Mouse (Mus musculus) liver, adult 2 months (tissue): ENCODE results near the gene Gk5. TPM values are rescaled to one million over a fixed set of nuclear protein-coding genes. Genes with fewer than 3 reads are reported as not detected.
"Not testable (repeated sequence)": the region's sequence is repeated elsewhere in the genome, so short reads cannot be mapped to it uniquely, and the experiment has no call there.

Experiments used
- DNase-seq: peaks from one replicate; pipeline ENCODE4 v3.0.0-alpha.2; 2011; ENCODE audit warnings: low read depth, low spot score; ENCODE audit errors: extremely low read depth
- H3K27ac ChIP-seq: fragments of 200-500 bp; replicated peaks from 2 replicates; pipeline ENCODE4 v1.5.1; 2012; ENCODE audit warnings: low read depth, mild to moderate bottlenecking, control low read depth, inconsistent platforms, low read length; ENCODE audit not compliant: insufficient read depth
- H3K27me3 ChIP-seq: fragments of 200-500 bp; 2 replicates; pipeline ENCODE4 v1.6.1; 2012; ENCODE audit warnings: mild to moderate bottlenecking, moderate library complexity, low read length, inconsistent platforms; ENCODE audit not compliant: control insufficient read depth, insufficient read depth
- H3K36me3 ChIP-seq: fragments of 200-500 bp; 2 replicates; pipeline ENCODE4 v1.6.1; 2012; ENCODE audit warnings: low read length, inconsistent platforms; ENCODE audit not compliant: control insufficient read depth, insufficient read depth
- H3K4me1 ChIP-seq: fragments of 200-500 bp; 2 replicates; pipeline ENCODE4 v1.6.1; 2011; ENCODE audit warnings: low read length; ENCODE audit not compliant: control insufficient read depth, insufficient read depth
- H3K4me3 ChIP-seq: fragments of 200-500 bp; 2 replicates; pipeline ENCODE4 v1.5.1; 2011; ENCODE audit warnings: low read depth, mild to moderate bottlenecking, control low read depth, low read length, moderate library complexity; ENCODE audit not compliant: insufficient read depth
- H3K79me2 ChIP-seq: fragments of 200-500 bp; 2 replicates; pipeline ENCODE4 v1.6.1; 2012; ENCODE audit warnings: inconsistent platforms, mild to moderate bottlenecking, low read length, moderate library complexity; ENCODE audit not compliant: control insufficient read depth, insufficient read depth
- H3K9ac ChIP-seq: fragments of 200-500 bp; 2 replicates; pipeline ENCODE4 v1.6.1; 2012; ENCODE audit warnings: low read depth, mild to moderate bottlenecking, control low read depth, inconsistent platforms, low read length
- CTCF ChIP-seq: fragments of 200-500 bp; IDR thresholded peaks from 2 replicates; pipeline ENCODE4 v1.5.1; 2011; ENCODE audit warnings: low read depth, low read length, control low read depth
- POLR2A ChIP-seq: fragments of 200-500 bp; IDR thresholded peaks from 2 replicates; pipeline ENCODE4 v1.6.1; 2011; ENCODE audit warnings: low read length, control low read depth; ENCODE audit not compliant: insufficient read depth; ENCODE audit errors: extremely low read depth
- WGBS: fragments of 180-500 bp; shearing (Covaris S2); methylation state at CpG from one replicate; pipeline ENCODE4 v1.1.7; 2018; 5-methylcytosine and 5-hydroxymethylcytosine counted together
- polyA plus RNA-seq: library from polyadenylated mRNA; depleted of rRNA; stranded (reverse); fragments of >200 nt; gene quantifications from 2 replicates; pipeline ENCODE4 v1.2.3, GENCODE M21; 2012; rRNA removed
- total RNA-seq: library from RNA; depleted of rRNA; stranded (reverse); fragments of >200 nt; gene quantifications from 2 replicates; pipeline ENCODE4 v1.2.3, GENCODE M21; 2014; rRNA removed

Gk5 gene
- total RNA-seq (0.37 and 0.40 TPM in 2 replicates), polyA plus RNA-seq (0.04 and 0.06 TPM in 2 replicates)

DNA sequence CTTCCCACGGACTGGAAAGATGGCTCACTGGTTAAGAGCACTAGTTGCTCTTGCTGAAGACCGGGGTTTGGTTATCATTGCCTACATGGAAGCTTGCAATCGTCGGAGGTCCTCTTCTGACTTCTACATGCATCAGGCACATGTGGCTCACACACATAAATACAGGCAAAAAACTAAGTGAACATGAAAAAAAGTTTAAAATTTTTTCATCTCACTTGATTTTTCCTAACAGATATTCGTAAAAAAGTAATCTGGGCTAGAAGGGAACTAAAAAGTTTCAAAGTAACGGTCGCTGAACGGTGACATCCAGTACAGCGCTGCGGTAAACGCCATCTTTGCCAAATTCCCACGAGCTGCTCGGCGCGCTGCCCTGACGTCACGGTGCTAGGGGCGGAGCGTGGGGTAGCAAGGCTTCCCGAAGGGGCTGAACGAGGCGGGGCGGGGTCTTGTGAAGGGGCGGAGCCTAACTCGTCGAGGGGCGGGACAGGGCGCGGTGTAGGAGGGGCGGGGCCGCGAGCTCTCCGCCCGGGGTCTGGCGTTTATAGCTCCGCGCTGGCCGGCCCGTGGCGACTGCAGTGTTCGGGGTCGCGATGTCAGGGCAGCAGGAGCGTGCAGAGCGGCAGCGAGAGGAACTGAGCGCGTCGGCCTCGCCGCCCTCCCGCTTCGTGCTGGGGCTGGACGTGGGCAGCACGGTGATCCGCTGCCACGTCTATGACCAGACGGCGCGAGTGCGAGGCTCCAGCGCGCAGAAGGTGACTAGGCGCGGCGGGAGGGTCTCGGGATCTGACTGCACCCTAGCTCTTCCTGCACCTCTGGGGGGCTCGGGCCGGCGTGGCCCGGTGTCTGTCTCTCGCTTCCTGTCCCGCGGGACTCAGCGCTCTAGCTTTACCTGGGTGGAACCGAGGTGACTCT, at the start of gene Gk5:
Gk5 (plus strand) TSS at position 502 of the 912 bp plus-strand sequence.
- Histone ChIP-seq H3K36me3 (no peaks in the 10 kb centered on the region), H3K4me3 (peak within 1 kb of the TSS; percentile 70), H3K27me3 (peaks cover 9% of the 10 kb centered on the region), H3K79me2 (no peaks in the 10 kb centered on the region), H3K9ac (peak within 1 kb of the TSS; percentile 72), H3K27ac (no peak within 1 kb of the TSS), H3K4me1 (no peaks in the 10 kb centered on the region)
- TF ChIP-seq POLR2A = peak; percentile 31; the same call in 1 of the 2 replicates
- no peak for TF ChIP-seq CTCF
- DNase-seq = peak; percentile 35
- WGBS = 3% methylated on average over 73 of the region's 76 CpGs

DNA sequence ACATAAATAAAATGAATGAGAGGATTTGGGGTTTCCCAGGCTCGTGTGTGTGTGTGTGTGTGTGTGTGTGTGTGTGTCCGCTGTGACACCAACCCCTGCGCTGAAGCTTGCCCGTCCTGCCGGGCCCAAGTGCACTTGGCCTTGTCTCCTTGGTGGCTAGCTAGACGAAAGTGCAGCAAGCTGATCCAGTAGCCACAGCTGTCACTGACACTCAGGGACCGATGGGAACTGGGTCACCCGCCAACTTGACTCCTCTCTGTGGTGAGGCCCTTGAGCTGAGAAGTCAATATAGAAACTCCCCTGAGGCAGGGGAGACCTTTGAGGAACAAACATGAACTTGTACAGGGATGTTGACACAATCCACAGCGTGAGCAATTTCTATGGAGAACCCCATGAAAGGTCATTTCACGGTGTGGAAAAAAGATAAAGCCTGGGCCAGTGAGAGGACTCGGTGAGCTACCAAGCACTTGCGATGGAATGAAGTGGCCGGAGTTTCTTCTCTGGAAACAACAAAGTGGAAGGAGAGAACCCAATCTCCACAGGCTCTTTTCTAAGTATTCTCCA, 40.3 kb upstream of the Gk5 start:
- no peak for TF ChIP-seq POLR2A
- Histone ChIP-seq H3K79me2 (no peaks in the 10 kb centered on the region), H3K36me3 (no peaks in the 10 kb centered on the region), H3K4me1 (no peaks in the 10 kb centered on the region), H3K4me3 (no peak overlapping the region), H3K9ac (no peak overlapping the region), H3K27me3 (peaks cover 14% of the 10 kb centered on the region; the same call in 1 of the 2 replicates), H3K27ac (no peak overlapping the region)
- 76% methylated on average over 13 of the region's 13 CpGs for whole genome bisulfite sequencing
- no peak for DNase-seq

DNA sequence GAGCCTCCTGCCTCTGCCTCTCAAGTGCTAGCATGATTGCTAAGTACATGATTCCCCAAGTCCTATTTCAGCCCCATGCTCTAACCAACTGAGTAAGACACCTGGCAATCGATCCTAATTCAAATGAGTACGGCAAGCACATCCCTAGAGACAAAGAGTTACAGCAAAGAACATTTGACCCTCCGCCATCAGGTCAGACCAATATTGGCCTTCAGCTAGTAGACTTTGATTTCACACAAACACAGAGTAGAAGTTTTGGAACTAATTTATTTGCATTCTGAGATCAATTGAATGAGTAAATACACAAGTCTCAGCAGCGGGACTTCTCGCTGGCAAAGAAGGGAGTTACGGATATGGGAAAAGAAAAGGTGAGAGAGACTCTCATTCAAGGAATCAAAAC, 33.9 kb upstream of the Gk5 start:
- DNase-seq = peak; percentile 94
- H3K36me3 ChIP-seq = no peaks in the 10 kb centered on the region
- H3K4me3 ChIP-seq = no peak overlapping the region
- peaks cover 2% of the 10 kb centered on the region; the same call in 1 of the 2 replicates for H3K4me1 ChIP-seq
- H3K27me3 ChIP-seq = peaks cover 3% of the 10 kb centered on the region; the same call in 1 of the 2 replicates
- no peak overlapping the region for H3K9ac ChIP-seq
- no peak overlapping the region for H3K27ac ChIP-seq
- 27% methylated on average over 6 of the region's 6 CpGs for WGBS
- TF ChIP-seq POLR2A (no peak), CTCF (no peak)
- no peaks in the 10 kb centered on the region for H3K79me2 ChIP-seq

DNA sequence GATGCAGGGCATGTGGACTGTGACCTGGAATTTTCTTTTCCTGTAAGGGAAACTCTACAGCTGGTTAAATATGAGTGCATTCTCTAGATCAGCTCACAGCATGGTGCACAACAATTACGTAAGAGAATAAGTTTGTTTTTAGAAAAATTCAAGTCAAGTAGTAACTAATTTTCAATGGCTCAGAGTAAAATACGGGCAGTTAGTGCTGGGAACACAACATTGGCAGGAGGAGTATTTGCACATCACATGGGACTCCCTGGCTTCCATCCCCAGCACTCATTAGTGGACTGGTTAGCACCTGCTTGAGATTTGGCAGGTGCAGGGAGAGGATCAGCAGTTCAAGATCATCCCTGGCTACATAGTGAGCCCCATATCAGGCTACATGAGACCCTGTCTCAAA, 31.5 kb upstream of the Gk5 start:
- H3K4me3 ChIP-seq = no peak overlapping the region
- H3K36me3 ChIP-seq = no peaks in the 10 kb centered on the region
- 40% methylated on average over 2 of the region's 2 CpGs for WGBS
- DNase-seq = peak; percentile 6
- no peak for TF ChIP-seq POLR2A
- TF ChIP-seq CTCF = no peak
- H3K4me1 ChIP-seq = peaks cover 2% of the 10 kb centered on the region; the same call in 1 of the 2 replicates
- H3K9ac ChIP-seq = no peak overlapping the region
- no peak overlapping the region for H3K27ac ChIP-seq
- peaks cover 4% of the 10 kb centered on the region; the same call in 1 of the 2 replicates for H3K27me3 ChIP-seq
- H3K79me2 ChIP-seq = no peaks in the 10 kb centered on the region

DNA sequence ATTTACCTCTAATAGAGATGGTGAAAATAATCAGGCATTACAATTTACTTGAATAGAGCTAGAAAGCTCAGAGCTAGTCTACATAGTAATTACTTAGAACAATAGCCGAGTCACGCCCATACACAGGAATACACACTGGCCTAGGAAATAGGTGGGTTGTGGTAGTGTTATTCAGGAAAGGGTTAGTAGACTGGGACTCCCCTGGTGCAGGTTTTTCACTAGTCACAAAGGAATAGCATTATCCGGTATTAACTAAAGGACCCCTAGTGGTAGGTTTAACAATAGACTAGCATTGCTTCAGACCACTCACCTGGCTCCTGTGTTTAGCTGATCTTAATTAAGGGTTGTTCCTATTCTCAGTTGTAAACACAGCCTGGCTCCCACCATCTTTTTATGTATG, 30.7 kb upstream of the Gk5 start:
- not testable (repeated sequence) for H3K27me3 ChIP-seq, H3K79me2 ChIP-seq, H3K36me3 ChIP-seq, H3K4me1 ChIP-seq, H3K9ac ChIP-seq, H3K27ac ChIP-seq, DNase-seq, H3K4me3 ChIP-seq
- WGBS = 88% methylated on average over 3 of the region's 3 CpGs

DNA sequence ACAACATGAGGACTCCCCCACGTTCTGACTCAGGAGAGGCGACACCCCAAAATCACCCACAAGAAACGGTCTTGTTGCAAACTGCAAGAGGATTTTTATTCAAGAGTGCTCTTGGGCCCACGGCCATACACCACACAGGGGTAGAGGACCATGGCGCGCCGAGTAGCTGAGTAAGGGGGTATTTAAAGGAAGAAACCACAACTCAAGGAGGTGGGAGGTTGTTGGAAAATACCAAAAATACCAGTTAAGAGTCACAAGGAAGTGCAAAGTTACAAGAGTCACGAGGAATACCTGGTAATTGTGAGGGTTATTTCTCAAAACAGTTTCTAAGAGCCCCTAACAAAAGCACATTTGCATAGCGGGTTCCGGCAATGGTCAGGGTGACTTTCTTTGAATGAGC, 26.5 kb upstream of the Gk5 start:
- H3K27ac ChIP-seq, H3K36me3 ChIP-seq, H3K9ac ChIP-seq, H3K79me2 ChIP-seq, H3K4me3 ChIP-seq, H3K4me1 ChIP-seq, DNase-seq: not testable (repeated sequence)
- 92% methylated on average over 10 of the region's 10 CpGs for WGBS
- H3K27me3 ChIP-seq = peaks cover 15% of the 10 kb centered on the region; the same call in 1 of the 2 replicates
